Mouse (Mus musculus): ENCODE measurements around the gene Acadvl. TPM values are rescaled to one million over a fixed set of nuclear protein-coding genes. Genes with fewer than 3 reads are reported as not detected.

The Acadvl gene
- polyA plus RNA-seq, 1 experiment, result 104 TPM

DNA sequence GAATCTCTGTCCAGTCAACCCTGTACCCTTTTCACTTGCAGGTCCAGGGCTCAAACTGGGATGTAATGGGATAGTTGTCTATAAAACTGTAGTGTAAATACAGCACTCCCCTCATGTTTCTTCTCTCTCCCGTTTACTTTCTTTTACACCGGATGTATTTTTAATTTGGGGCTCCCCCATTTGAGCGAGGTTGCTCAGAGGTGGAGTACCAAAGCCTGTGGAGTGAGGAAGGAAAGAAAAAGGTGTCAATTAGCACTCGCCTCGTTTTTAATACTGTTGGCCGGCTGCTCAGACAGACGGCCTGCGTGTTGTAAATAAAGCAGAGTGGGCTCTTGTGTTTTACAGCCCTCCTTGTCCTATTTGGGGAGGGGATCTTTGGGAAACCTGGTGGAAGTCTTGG is 15.5 kb downstream of the Acadvl start:
- Histone ChIP-seq H3K4me3 (replicated peaks; ENCODE audit: insufficient read depth, low read depth, low read length) (no peak overlapping the region), H3K4me1 (ENCODE audit: control insufficient read depth, insufficient read depth, low read length) (peaks cover 3% of the 10 kb centered on the region), H3K27me3 (ENCODE audit: control insufficient read depth, insufficient read depth, low read length) (no peaks in the 10 kb centered on the region), H3K27ac (ENCODE audit: insufficient read depth, low read length) (peak overlapping the region; percentile 18; the same call in 1 of the 2 replicates)
- no peak for DNase-seq
- WGBS, result 81% methylated on average over 8 of the region's 8 CpGs
- no peak for TF ChIP-seq POLR2A (IDR thresholded peaks at IDR 0.05; ENCODE audit: borderline replicate concordance, insufficient read depth, low read length)
- no peak for TF ChIP-seq CTCF (IDR thresholded peaks at IDR 0.05; ENCODE audit: borderline replicate concordance, insufficient read depth, low read depth, low read length)

DNA sequence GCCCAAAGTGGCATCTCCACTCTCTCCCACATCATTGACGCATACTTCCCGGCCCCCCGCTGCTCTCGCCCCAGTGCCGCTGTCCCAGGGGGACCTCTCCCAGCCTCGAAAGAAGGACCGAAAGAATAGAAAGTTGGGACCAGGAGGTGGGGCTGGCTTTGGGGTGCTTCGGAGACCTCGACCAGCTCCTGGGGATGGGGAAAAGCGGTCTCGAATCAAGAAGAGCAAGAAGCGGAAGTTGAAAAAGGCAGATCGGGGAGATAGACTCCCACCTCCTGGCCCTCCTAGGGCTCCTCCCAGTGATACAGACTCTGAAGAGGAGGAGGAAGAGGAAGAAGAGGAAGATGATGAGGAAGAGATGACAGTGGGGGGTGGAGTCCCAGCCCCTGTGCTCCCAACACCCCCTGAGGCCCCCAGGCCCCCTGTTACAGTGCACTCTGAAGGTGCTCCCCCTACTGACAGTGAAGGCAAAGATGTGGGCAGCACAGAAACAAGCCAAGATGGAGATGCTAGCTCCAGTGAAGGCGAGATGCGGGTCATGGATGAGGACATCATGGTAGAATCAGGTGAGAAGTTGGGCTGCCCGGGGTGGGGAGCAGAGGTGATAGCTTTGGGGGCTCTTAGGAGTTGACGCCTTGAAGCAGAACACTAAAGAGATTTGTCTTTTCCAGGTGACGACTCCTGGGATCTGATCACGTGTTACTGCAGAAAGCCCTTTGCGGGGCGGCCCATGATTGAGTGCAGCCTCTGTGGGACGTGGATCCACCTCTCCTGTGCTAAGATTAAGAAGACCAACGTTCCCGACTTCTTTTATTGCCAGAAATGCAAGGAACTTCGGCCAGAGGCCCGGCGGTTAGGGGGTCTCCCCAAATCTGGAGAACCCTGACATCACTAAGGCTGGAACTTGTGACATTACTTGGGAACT is 16.4 kb downstream of the Acadvl start:
- H3K27me3 ChIP-seq (ENCODE audit: control insufficient read depth, insufficient read depth, low read length), result no peaks in the 10 kb centered on the region
- no peak overlapping the region for H3K4me3 ChIP-seq (replicated peaks; ENCODE audit: insufficient read depth, low read depth, low read length)
- no peak for DNase-seq
- peaks cover 3% of the 10 kb centered on the region for H3K4me1 ChIP-seq (ENCODE audit: control insufficient read depth, insufficient read depth, low read length)
- WGBS, result 89% methylated on average over 27 of the region's 27 CpGs
- H3K27ac ChIP-seq (ENCODE audit: insufficient read depth, low read length), result no peak overlapping the region
- TF ChIP-seq POLR2A (IDR thresholded peaks at IDR 0.05; ENCODE audit: borderline replicate concordance, insufficient read depth, low read length), result no peak

- no peaks in the 10 kb centered on the region for H3K27me3 ChIP-seq (ENCODE audit: control insufficient read depth, insufficient read depth, low read length)
- peak overlapping the region; percentile 54; the same call in 1 of the 2 replicates for H3K27ac ChIP-seq (ENCODE audit: insufficient read depth, low read length)
- peak overlapping the region; percentile 87 for H3K4me3 ChIP-seq (replicated peaks; ENCODE audit: insufficient read depth, low read depth, low read length)
- no peak for TF ChIP-seq POLR2A (IDR thresholded peaks at IDR 0.05; ENCODE audit: borderline replicate concordance, insufficient read depth, low read length)
- no peak for TF ChIP-seq CTCF (IDR thresholded peaks at IDR 0.05; ENCODE audit: borderline replicate concordance, insufficient read depth, low read depth, low read length)
- WGBS, result 2% methylated on average over 40 of the region's 44 CpGs
- 0 out of 2 replicates have a peak, but pooled peaks cover 3% of the 10 kb centered on the region for H3K4me1 ChIP-seq (ENCODE audit: control insufficient read depth, insufficient read depth, low read length)
- DNase-seq, result peak; percentile 77 to 81
These were observed 18.1 kb downstream of the Acadvl start for GRCm38 (mm10) chr11:69997070-69997509.

- 0 out of 2 replicates have a peak, but pooled peaks cover 3% of the 10 kb centered on the region for H3K4me1 ChIP-seq (ENCODE audit: control insufficient read depth, insufficient read depth, low read length)
- WGBS, result 1% methylated on average over 65 of the region's 66 CpGs
- peak; percentile 43 to 59 for DNase-seq
These were observed 18.8 kb downstream of the Acadvl start for GRCm38 (mm10) chr11:69996161-69997061.

GRCm38 (mm10) chr11:69995391-69995960 is 19.7 kb downstream of the Acadvl start, which contains the start of gene Phf23:
Gene Phf23, plus strand, starts transcription at chr11:69995777.
- Histone ChIP-seq H3K4me1 (ENCODE audit: control insufficient read depth, insufficient read depth, low read length) (0 out of 2 replicates have a peak, but pooled peaks cover 3% of the 10 kb centered on the region), H3K27ac (ENCODE audit: insufficient read depth, low read length) (peak within 1 kb of the TSS; percentile 76), H3K4me3 (replicated peaks; ENCODE audit: insufficient read depth, low read depth, low read length) (peak within 1 kb of the TSS; percentile 87), H3K27me3 (ENCODE audit: control insufficient read depth, insufficient read depth, low read length) (no peaks in the 10 kb centered on the region)
- TF ChIP-seq CTCF (IDR thresholded peaks at IDR 0.05; ENCODE audit: borderline replicate concordance, insufficient read depth, low read depth, low read length), result peak; percentile 27; the same call in 1 of the 2 replicates
- TF ChIP-seq POLR2A (IDR thresholded peaks at IDR 0.05; ENCODE audit: borderline replicate concordance, insufficient read depth, low read length), result peak; percentile 35; the same call in 1 of the 2 replicates
- WGBS, result under 1% methylated on average over 36 of the region's 36 CpGs
- peak; percentile 96 to 99 for DNase-seq

More at GRCm38 (mm10) chr11:69996161-69997061, 18.8 kb downstream of the Acadvl start:
- TF ChIP-seq CTCF (IDR thresholded peaks at IDR 0.05; ENCODE audit: borderline replicate concordance, insufficient read depth, low read depth, low read length) (no peak), POLR2A (IDR thresholded peaks at IDR 0.05; ENCODE audit: borderline replicate concordance, insufficient read depth, low read length) (no peak)
- Histone ChIP-seq H3K4me3 (replicated peaks; ENCODE audit: insufficient read depth, low read depth, low read length) (peak overlapping the region; percentile 87), H3K27me3 (ENCODE audit: control insufficient read depth, insufficient read depth, low read length) (no peaks in the 10 kb centered on the region), H3K27ac (ENCODE audit: insufficient read depth, low read length) (peak overlapping the region; percentile 76)

DNA sequence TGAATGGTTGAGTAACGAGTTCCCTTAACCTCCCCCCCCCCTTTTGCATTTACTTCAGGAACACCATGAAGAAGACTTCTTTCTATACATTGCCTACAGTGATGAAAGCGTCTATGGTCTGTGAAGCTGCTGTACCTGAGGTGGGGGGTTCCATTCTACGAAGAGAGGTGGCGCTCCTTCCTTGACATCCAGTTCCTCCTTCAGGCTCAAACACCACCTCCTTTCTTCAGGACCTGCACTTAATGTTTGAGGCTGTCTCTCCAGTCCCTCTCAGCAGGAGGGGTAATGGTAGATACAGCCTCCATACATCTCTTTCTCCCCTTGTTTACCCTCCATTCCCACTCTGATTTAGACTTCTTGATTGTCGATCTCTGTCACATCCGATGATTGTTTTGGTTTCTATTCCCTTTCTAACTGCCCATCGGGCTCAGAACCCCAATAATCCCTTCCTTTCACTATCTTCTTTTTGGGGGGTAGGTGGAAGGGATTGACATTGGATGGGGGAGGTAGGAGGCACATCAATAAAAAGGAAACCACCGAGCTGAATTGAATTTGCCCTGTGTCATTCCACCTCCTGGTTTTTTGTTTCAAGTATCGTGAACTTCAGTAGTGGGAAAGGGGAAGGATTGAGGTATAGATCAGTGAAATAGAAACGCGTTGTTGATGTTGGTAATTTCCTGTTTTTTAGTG is 20.7 kb downstream of the Acadvl start:
- Histone ChIP-seq H3K27me3 (ENCODE audit: control insufficient read depth, insufficient read depth, low read length) (no peaks in the 10 kb centered on the region), H3K4me3 (replicated peaks; ENCODE audit: insufficient read depth, low read depth, low read length) (no peak overlapping the region), H3K4me1 (ENCODE audit: control insufficient read depth, insufficient read depth, low read length) (0 out of 2 replicates have a peak, but pooled peaks cover 3% of the 10 kb centered on the region), H3K27ac (ENCODE audit: insufficient read depth, low read length) (no peak overlapping the region)
- TF ChIP-seq POLR2A (IDR thresholded peaks at IDR 0.05; ENCODE audit: borderline replicate concordance, insufficient read depth, low read length) (no peak), CTCF (IDR thresholded peaks at IDR 0.05; ENCODE audit: borderline replicate concordance, insufficient read depth, low read depth, low read length) (no peak)
- WGBS, result 84% methylated on average over 11 of the region's 11 CpGs
- DNase-seq, result peak in 1 of 2 experiments; percentile 17
